Mouse (Mus musculus): ENCODE measurements around the gene Ogfod1.

The Ogfod1 gene

GRCm38 (mm10) chr8:94036944-94037524 lies at the start of gene Ogfod1, which contains the start of gene Nudt21:
Ogfod1 (plus strand) TSS chr8:94037198.
Nudt21 (minus strand) TSS chr8:94037031.
- DNase-seq (ENCODE audit: low spot score) = peak; percentile 91

- no peak for DNase-seq (ENCODE audit: low spot score)
Measured at GRCm38 (mm10) chr8:93989739-93990138, 47.3 kb upstream of the Ogfod1 start.

- no peak for DNase-seq (ENCODE audit: low spot score)
Measured at GRCm38 (mm10) chr8:93998961-93999360, 38.0 kb upstream of the Ogfod1 start.

- no peak for DNase-seq (ENCODE audit: low spot score)
Measured at GRCm38 (mm10) chr8:94004139-94004538, 32.9 kb upstream of the Ogfod1 start.

GRCm38 (mm10) chr8:94009243-94009845 lies 27.7 kb upstream of the Ogfod1 start:
- no peak for DNase-seq (ENCODE audit: low spot score)

GRCm38 (mm10) chr8:94010101-94010705 lies 26.8 kb upstream of the Ogfod1 start:
- DNase-seq (ENCODE audit: low spot score) = no peak

GRCm38 (mm10) chr8:94011076-94012012 lies 25.7 kb upstream of the Ogfod1 start:
- no peak for DNase-seq (ENCODE audit: low spot score)

GRCm38 (mm10) chr8:94012013-94012951 lies 24.7 kb upstream of the Ogfod1 start, which contains the start of gene Amfr:
Amfr (minus strand) TSS chr8:94012842.
- peak; percentile 47 for DNase-seq (ENCODE audit: low spot score)

- no peak for DNase-seq (ENCODE audit: low spot score)
Measured at GRCm38 (mm10) chr8:94013026-94013612, 23.9 kb upstream of the Ogfod1 start.

GRCm38 (mm10) chr8:94023916-94024315 lies 13.1 kb upstream of the Ogfod1 start:
- DNase-seq (ENCODE audit: low spot score) = no peak

GRCm38 (mm10) chr8:94029701-94030100 lies 7.3 kb upstream of the Ogfod1 start:
- no peak for DNase-seq (ENCODE audit: low spot score)

GRCm38 (mm10) chr8:94033601-94034000 lies 3.4 kb upstream of the Ogfod1 start:
- DNase-seq (ENCODE audit: low spot score) = no peak

- DNase-seq (ENCODE audit: low spot score) = no peak
Measured at GRCm38 (mm10) chr8:94035200-94035599, 1.8 kb upstream of the Ogfod1 start.

- DNase-seq (ENCODE audit: low spot score) = peak; percentile 49
Measured at GRCm38 (mm10) chr8:94036541-94036940, 457 bp upstream of the Ogfod1 start.

GRCm38 (mm10) chr8:94037806-94038205 lies 808 bp downstream of the Ogfod1 start:
- DNase-seq (ENCODE audit: low spot score) = no peak

GRCm38 (mm10) chr8:94047845-94048244 lies 10.8 kb downstream of the Ogfod1 start:
- no peak for DNase-seq (ENCODE audit: low spot score)

GRCm38 (mm10) chr8:94052696-94053095 lies 15.7 kb downstream of the Ogfod1 start:
- DNase-seq (ENCODE audit: low spot score) = no peak

GRCm38 (mm10) chr8:94057157-94057854 lies 20.3 kb downstream of the Ogfod1 start:
- no peak for DNase-seq (ENCODE audit: low spot score)

- no peak for DNase-seq (ENCODE audit: low spot score)
Measured at GRCm38 (mm10) chr8:94066121-94066863, 29.3 kb downstream of the Ogfod1 start.

All from ovary, adult 18-20 months (tissue).